8 mouse cellular contexts compared by ENCODE assay signal in genomic region chr4:136470347-136471071, GRCm38 (mm10). TPM values are rescaled to one million over a fixed set of nuclear protein-coding genes. Genes with fewer than 3 reads are reported as not detected.
A peak's percentile ranks its signal among the peaks of the same experiment; 100 is the strongest.
DNase-seq lines count a peak whose midpoint lies in the region; ATAC-seq and TF ChIP-seq lines count a peak whose summit lies in the region.

No protein-coding gene starts in this region.

- H3K9me3 ChIP-seq in hindbrain, embryonic 15.5 days = no peaks in the 10 kb centered on the region
- H3K9me3 ChIP-seq in limb, embryonic 10.5 days (replicated peaks) = no peaks in the 10 kb centered on the region
- no peaks in the 10 kb centered on the region for H3K9me3 ChIP-seq in midbrain, embryonic 10.5 days (replicated peaks)
- no peaks in the 10 kb centered on the region for H3K9me3 ChIP-seq in stomach, embryonic 15.5 days

- H3K4me3 ChIP-seq in cerebellum, adult 2 months (replicated peaks; ENCODE audit: insufficient read depth, low read depth, low read length) = peak overlapping the region; percentile 80
- peak overlapping the region; percentile 79 for H3K4me3 ChIP-seq in hindbrain, embryonic 15.5 days
- H3K4me3 ChIP-seq in limb, embryonic 10.5 days = peak overlapping the region; percentile 72
- peak overlapping the region; percentile 96 for H3K4me3 ChIP-seq in midbrain, embryonic 10.5 days
- peak overlapping the region; percentile 89 for H3K4me3 ChIP-seq in stomach, embryonic 15.5 days (replicated peaks)

- H3K4me2 ChIP-seq in hindbrain, embryonic 15.5 days = peak overlapping the region; percentile 66
- peak overlapping the region; percentile 73 for H3K4me2 ChIP-seq in stomach, embryonic 15.5 days

- DNase-seq in layer of hippocampus, adult 18-20 months (ENCODE audit: low spot score in 2 of 2) = peak; percentile 20 to 45
- no peak for DNase-seq in layer of hippocampus, adult 11-12 months (ENCODE audit: low spot score)
- DNase-seq in cerebellum, adult 2 months = peak; percentile 69 to 81
- DNase-seq in gastrocnemius, adult 18-20 months (ENCODE audit: low spot score) = peak; percentile 32
- peak; percentile 78 for DNase-seq in limb, embryonic 10.5 days (ENCODE audit: low spot score)
- peak; percentile 73 for DNase-seq in midbrain, embryonic 10.5 days (ENCODE audit: low spot score)

- H3K27ac ChIP-seq in cerebellum, adult 2 months (ENCODE audit: insufficient read depth, low read length) = peak overlapping the region; percentile 94
- H3K27ac ChIP-seq in hindbrain, embryonic 15.5 days (replicated peaks) = peak overlapping the region; percentile 94
- H3K27ac ChIP-seq in limb, embryonic 10.5 days = peak overlapping the region; percentile 98
- peak overlapping the region; percentile 98 for H3K27ac ChIP-seq in midbrain, embryonic 10.5 days (replicated peaks)
- peak overlapping the region; percentile 98 for H3K27ac ChIP-seq in stomach, embryonic 15.5 days

- H3K36me3 ChIP-seq in hindbrain, embryonic 15.5 days = no peaks in the 10 kb centered on the region
- H3K36me3 ChIP-seq in limb, embryonic 10.5 days = 0 out of 2 replicates have a peak, but pooled peaks cover 3% of the 10 kb centered on the region
- no peaks in the 10 kb centered on the region for H3K36me3 ChIP-seq in midbrain, embryonic 10.5 days
- H3K36me3 ChIP-seq in stomach, embryonic 15.5 days = no peaks in the 10 kb centered on the region

- no peak for ATAC-seq in hindbrain, embryonic 15.5 days (ENCODE audit: low FRiP score, low read depth)
- 0 out of 2 replicates have a peak, but pooled peaks have one; percentile 11 for ATAC-seq in stomach, embryonic 15.5 days (ENCODE audit: insufficient read depth, low FRiP score, low read depth)

- TF ChIP-seq CTCF in cerebellum, adult 2 months (IDR thresholded peaks at IDR 0.05; ENCODE audit: borderline replicate concordance, insufficient read depth, low read depth, low read length) = no peak

- H3K4me1 ChIP-seq in cerebellum, adult 2 months (ENCODE audit: control insufficient read depth, insufficient read depth, low read length) = peaks cover 13% of the 10 kb centered on the region
- peaks cover 12% of the 10 kb centered on the region for H3K4me1 ChIP-seq in hindbrain, embryonic 15.5 days (replicated peaks)
- peaks cover 30% of the 10 kb centered on the region for H3K4me1 ChIP-seq in limb, embryonic 10.5 days
- peaks cover 45% of the 10 kb centered on the region for H3K4me1 ChIP-seq in midbrain, embryonic 10.5 days
- H3K4me1 ChIP-seq in stomach, embryonic 15.5 days = peaks cover 14% of the 10 kb centered on the region

- H3K9ac ChIP-seq in hindbrain, embryonic 15.5 days = peak overlapping the region; percentile 77
- peak overlapping the region; percentile 81 for H3K9ac ChIP-seq in stomach, embryonic 15.5 days

- no peak for TF ChIP-seq POLR2A in cerebellum, adult 2 months (IDR thresholded peaks at IDR 0.05; ENCODE audit: borderline replicate concordance, insufficient read depth, low read length)

- no peaks in the 10 kb centered on the region for H3K27me3 ChIP-seq in cerebellum, adult 2 months (ENCODE audit: control insufficient read depth, insufficient read depth, low read length)
- no peaks in the 10 kb centered on the region for H3K27me3 ChIP-seq in hindbrain, embryonic 15.5 days
- H3K27me3 ChIP-seq in limb, embryonic 10.5 days (ENCODE audit: low read depth, poor library complexity, severe bottlenecking) = peaks cover 8% of the 10 kb centered on the region; the same call in 1 of the 2 replicates
- H3K27me3 ChIP-seq in midbrain, embryonic 10.5 days (ENCODE audit: low read depth, poor library complexity, severe bottlenecking) = peaks cover 10% of the 10 kb centered on the region
- no peaks in the 10 kb centered on the region for H3K27me3 ChIP-seq in stomach, embryonic 15.5 days (replicated peaks)

- WGBS in cerebellum, adult 2 months = under 1% methylated on average over 58 of the region's 58 CpGs
- WGBS in hindbrain, embryonic 15.5 days = under 1% methylated on average over 58 of the region's 58 CpGs
- under 1% methylated on average over 58 of the region's 58 CpGs for WGBS in limb, embryonic 10.5 days
- WGBS in midbrain, embryonic 10.5 days = under 1% methylated on average over 58 of the region's 58 CpGs
- under 1% methylated on average over 50 of the region's 58 CpGs for WGBS in stomach, embryonic 15.5 days

RNA-seq across cellular contexts. Expression of gene Luzp1, which starts 0.9 kb away (rescaled TPM):
- total RNA-seq in layer of hippocampus, adult 18-20 months (2021) = 10 to 100 TPM; 86.4 to 87.2 TPM
- polyA plus RNA-seq in cerebellum, adult 2 months (2012; rRNA removed) = 48.0 TPM in 2 replicates
- 10 to 100 TPM; 10.1 to 18.3 TPM for total RNA-seq in gastrocnemius, adult 18-20 months (2021)
- 58.1 and 61.2 TPM in 2 replicates for polyA plus RNA-seq in hindbrain, embryonic 15.5 days (2015; fragmentation: Nextera tagmentation; extraction: Ambion mirVana)
- 151 and 152 TPM in 2 replicates for polyA plus RNA-seq in limb, embryonic 10.5 days (2016; fragmentation: Nextera tagmentation; extraction: Ambion mirVana)
- polyA plus RNA-seq in midbrain, embryonic 10.5 days (2016; fragmentation: Nextera tagmentation; extraction: Ambion mirVana) = 119 and 135 TPM in 2 replicates
- 106 and 110 TPM in 2 replicates for polyA plus RNA-seq in stomach, embryonic 15.5 days (2015; fragmentation: Nextera tagmentation; extraction: Ambion mirVana)

RNA-seq across cellular contexts. Expression of gene 6030445D17Rik, which starts 8.5 kb away (rescaled TPM):
- total RNA-seq in layer of hippocampus, adult 18-20 months (2021) = under 1 TPM; 0.51 to 0.77 TPM
- 0.61 and 0.67 TPM in 2 replicates for polyA plus RNA-seq in cerebellum, adult 2 months (2012; rRNA removed)
- total RNA-seq in gastrocnemius, adult 18-20 months (2021) = under 1 TPM in 1 of 2 experiments, not detected in 1; 0.12 TPM
- 0.33 and 0.51 TPM in 2 replicates for polyA plus RNA-seq in hindbrain, embryonic 15.5 days (2015; fragmentation: Nextera tagmentation; extraction: Ambion mirVana)
- polyA plus RNA-seq in limb, embryonic 10.5 days (2016; fragmentation: Nextera tagmentation; extraction: Ambion mirVana) = 0.11 and 0.16 TPM in 2 replicates
- polyA plus RNA-seq in midbrain, embryonic 10.5 days (2016; fragmentation: Nextera tagmentation; extraction: Ambion mirVana) = 0.23 and 0.37 TPM in 2 replicates
- 0.32 and 0.41 TPM in 2 replicates for polyA plus RNA-seq in stomach, embryonic 15.5 days (2015; fragmentation: Nextera tagmentation; extraction: Ambion mirVana)

RNA-seq across cellular contexts. Expression of gene Htr1d, which starts 47.2 kb away (rescaled TPM):
- total RNA-seq in layer of hippocampus, adult 18-20 months (2021) = 1 to 10 TPM in 1 of 2 experiments, under 1 TPM in 1; 0.56 to 1.2 TPM
- polyA plus RNA-seq in cerebellum, adult 2 months (2012; rRNA removed) = 1.2 and 1.8 TPM in 2 replicates
- total RNA-seq in gastrocnemius, adult 18-20 months (2021) = not detected
- 1.9 and 3.3 TPM in 2 replicates for polyA plus RNA-seq in hindbrain, embryonic 15.5 days (2015; fragmentation: Nextera tagmentation; extraction: Ambion mirVana)
- 0.30 TPM in 1 of 2 replicates, not detected in the other for polyA plus RNA-seq in limb, embryonic 10.5 days (2016; fragmentation: Nextera tagmentation; extraction: Ambion mirVana)
- 0.23 and 0.39 TPM in 2 replicates for polyA plus RNA-seq in midbrain, embryonic 10.5 days (2016; fragmentation: Nextera tagmentation; extraction: Ambion mirVana)
- 0.30 and 0.31 TPM in 2 replicates for polyA plus RNA-seq in stomach, embryonic 15.5 days (2015; fragmentation: Nextera tagmentation; extraction: Ambion mirVana)
